8 mouse cellular contexts compared by ENCODE assay signal in genomic region chr8:124947865-124948732, GRCm38 (mm10). TPM values are rescaled to one million over a fixed set of nuclear protein-coding genes. Genes with fewer than 3 reads are reported as not detected.
DNase-seq lines count a peak whose midpoint lies in the region; ATAC-seq and TF ChIP-seq lines count a peak whose summit lies in the region.

No protein-coding gene starts in this region.

- peak overlapping the region; percentile 96 for H3K4me3 ChIP-seq in heart, embryonic 11.5 days (ENCODE audit: low read depth, low read length)
- peak overlapping the region; percentile 92 for H3K4me3 ChIP-seq in kidney, embryonic 14.5 days (ENCODE audit: low read length)
- peak overlapping the region; percentile 77 for H3K4me3 ChIP-seq in liver, postnatal 0 days (ENCODE audit: low read depth, low read length)
- H3K4me3 ChIP-seq in neural tube, embryonic 14.5 days (ENCODE audit: low read depth, low read length), result peak overlapping the region; percentile 93

- peak overlapping the region; percentile 95 for H3K27ac ChIP-seq in heart, embryonic 11.5 days (ENCODE audit: low read depth, low read length)
- H3K27ac ChIP-seq in kidney, embryonic 14.5 days (ENCODE audit: low read depth, low read length), result peak overlapping the region; percentile 74
- H3K27ac ChIP-seq in liver, postnatal 0 days (ENCODE audit: low read depth), result peak overlapping the region; percentile 93
- peak overlapping the region; percentile 97 for H3K27ac ChIP-seq in neural tube, embryonic 14.5 days (ENCODE audit: low read depth, low read length)

- H3K36me3 ChIP-seq in heart, embryonic 11.5 days (ENCODE audit: control insufficient read depth, insufficient read depth, low read length), result no peaks in the 10 kb centered on the region
- no peaks in the 10 kb centered on the region for H3K36me3 ChIP-seq in kidney, embryonic 14.5 days (ENCODE audit: control insufficient read depth, insufficient read depth, low read length)
- H3K36me3 ChIP-seq in liver, postnatal 0 days (replicated peaks; ENCODE audit: insufficient read depth, low read length), result no peaks in the 10 kb centered on the region
- no peaks in the 10 kb centered on the region for H3K36me3 ChIP-seq in neural tube, embryonic 14.5 days (ENCODE audit: control insufficient read depth, insufficient read depth, low read length)

- TF ChIP-seq EP300 in liver, postnatal 0 days (IDR thresholded peaks at IDR 0.05; ENCODE audit: low read depth), result no peak

- H3K4me1 ChIP-seq in heart, embryonic 11.5 days (ENCODE audit: control insufficient read depth, insufficient read depth, low read length), result peaks cover 34% of the 10 kb centered on the region
- H3K4me1 ChIP-seq in kidney, embryonic 14.5 days (ENCODE audit: control insufficient read depth, insufficient read depth, low read length), result peaks cover 27% of the 10 kb centered on the region
- peaks cover 30% of the 10 kb centered on the region for H3K4me1 ChIP-seq in liver, postnatal 0 days (ENCODE audit: insufficient read depth)
- H3K4me1 ChIP-seq in neural tube, embryonic 14.5 days (ENCODE audit: control insufficient read depth, insufficient read depth, low read length), result peaks cover 34% of the 10 kb centered on the region

- TF ChIP-seq CTCF in liver, postnatal 0 days (IDR thresholded peaks at IDR 0.05; ENCODE audit: low read depth), result no peak

- peak overlapping the region; percentile 87 for H3K9ac ChIP-seq in heart, embryonic 11.5 days (ENCODE audit: low read depth, low read length)
- peak overlapping the region; percentile 92 for H3K9ac ChIP-seq in kidney, embryonic 14.5 days (ENCODE audit: low read depth, low read length)
- peak overlapping the region; percentile 80 for H3K9ac ChIP-seq in liver, postnatal 0 days (replicated peaks)
- peak overlapping the region; percentile 97 for H3K9ac ChIP-seq in neural tube, embryonic 14.5 days (replicated peaks; ENCODE audit: low read depth, low read length)

- under 1% methylated on average over 67 of the region's 67 CpGs for WGBS in heart, embryonic 11.5 days (ENCODE audit: insufficient replicate concordance)
- whole genome bisulfite sequencing in kidney, embryonic 14.5 days, result under 1% methylated on average over 66 of the region's 67 CpGs
- WGBS in liver, postnatal 0 days (ENCODE audit: insufficient replicate concordance), result under 1% methylated on average over 66 of the region's 67 CpGs
- under 1% methylated on average over 61 of the region's 67 CpGs for WGBS in neural tube, embryonic 14.5 days

- peak; percentile 74 for DNase-seq in 416B (ENCODE audit: low read depth)
- peak; percentile 72 for DNase-seq in embryo, embryonic 9.5 days (ENCODE audit: extremely low spot score)
- peak; percentile 62 for DNase-seq in liver, postnatal 0 days
- DNase-seq in thymus, postnatal 0 days (ENCODE audit: low spot score), result peak; percentile 50

- H3K9me3 ChIP-seq in heart, embryonic 11.5 days (replicated peaks; ENCODE audit: control insufficient read depth, low read length), result no peaks in the 10 kb centered on the region
- H3K9me3 ChIP-seq in kidney, embryonic 14.5 days (ENCODE audit: control insufficient read depth, low read length), result no peaks in the 10 kb centered on the region
- no peaks in the 10 kb centered on the region for H3K9me3 ChIP-seq in liver, postnatal 0 days (ENCODE audit: low read length)
- no peaks in the 10 kb centered on the region for H3K9me3 ChIP-seq in neural tube, embryonic 14.5 days (ENCODE audit: control insufficient read depth, low read length)

- peak overlapping the region; percentile 85 for H3K4me2 ChIP-seq in heart, embryonic 11.5 days
- H3K4me2 ChIP-seq in kidney, embryonic 14.5 days (replicated peaks; ENCODE audit: low read depth, low read length), result peak overlapping the region; percentile 71
- peak overlapping the region; percentile 95 for H3K4me2 ChIP-seq in liver, postnatal 0 days (ENCODE audit: low read depth, low read length)
- H3K4me2 ChIP-seq in neural tube, embryonic 14.5 days (ENCODE audit: low read depth, low read length), result peak overlapping the region; percentile 80

- peak; percentile 25 for ATAC-seq in activated CD4-positive, CD25-positive, alpha-beta regulatory T cell, adult 4 months
- ATAC-seq in heart, embryonic 11.5 days (replicated peaks; ENCODE audit: insufficient number of reproducible peaks, low FRiP score, low TSS enrichment), result 0 out of 2 replicates have a peak, but pooled peaks have one; percentile 6
- ATAC-seq in kidney, embryonic 14.5 days (ENCODE audit: low FRiP score, low TSS enrichment), result peak; percentile 34
- peak; percentile 12 for ATAC-seq in liver, postnatal 0 days
- ATAC-seq in neural tube, embryonic 14.5 days (ENCODE audit: low read depth), result peak; percentile 48; the same call in 1 of the 2 replicates

- H3K27me3 ChIP-seq in heart, embryonic 11.5 days (ENCODE audit: control insufficient read depth, insufficient read depth, low read length), result no peaks in the 10 kb centered on the region
- H3K27me3 ChIP-seq in kidney, embryonic 14.5 days (ENCODE audit: control insufficient read depth, insufficient read depth, low read length), result no peaks in the 10 kb centered on the region
- no peaks in the 10 kb centered on the region for H3K27me3 ChIP-seq in liver, postnatal 0 days (ENCODE audit: insufficient read depth, low read length)
- H3K27me3 ChIP-seq in neural tube, embryonic 14.5 days (ENCODE audit: control insufficient read depth, insufficient read depth, low read length), result no peaks in the 10 kb centered on the region

RNA-seq across cellular contexts. Expression of gene Egln1, which starts 1.0 kb away (rescaled TPM):
- 10 to 100 TPM in 1 of 2 experiments, 1 to 10 TPM in 1; 9.3 to 12.4 TPM for polyA plus RNA-seq in activated CD4-positive, CD25-positive, alpha-beta regulatory T cell, adult 4 months (2017; shearing (Covaris generic))
- polyA plus RNA-seq in heart, embryonic 11.5 days (2014; fragmentation: Nextera tagmentation; extraction: Ambion mirVana), result 18.5 and 23.2 TPM in 2 replicates
- 15.8 and 16.0 TPM in 2 replicates for polyA plus RNA-seq in kidney, embryonic 14.5 days (2014; fragmentation: Nextera tagmentation; extraction: Ambion mirVana)
- 3.2 and 3.3 TPM in 2 replicates for polyA plus RNA-seq in liver, postnatal 0 days (2015; fragmentation: Nextera tagmentation; extraction: Ambion mirVana)
- 22.6 and 25.7 TPM in 2 replicates for polyA plus RNA-seq in neural tube, embryonic 14.5 days (2014; fragmentation: Nextera tagmentation; extraction: Ambion mirVana)
- polyA plus RNA-seq in thymus, postnatal 0 days (2015; fragmentation: Nextera tagmentation; extraction: Ambion mirVana), result 13.0 and 15.3 TPM in 2 replicates

RNA-seq across cellular contexts. Expression of gene Sprtn, which starts 50.4 kb away (rescaled TPM):
- 1 to 10 TPM; 6.6 to 8.4 TPM for polyA plus RNA-seq in activated CD4-positive, CD25-positive, alpha-beta regulatory T cell, adult 4 months (2017; shearing (Covaris generic))
- polyA plus RNA-seq in heart, embryonic 11.5 days (2014; fragmentation: Nextera tagmentation; extraction: Ambion mirVana), result 7.1 and 8.6 TPM in 2 replicates
- polyA plus RNA-seq in kidney, embryonic 14.5 days (2014; fragmentation: Nextera tagmentation; extraction: Ambion mirVana), result 6.6 and 9.1 TPM in 2 replicates
- 3.7 and 4.0 TPM in 2 replicates for polyA plus RNA-seq in liver, postnatal 0 days (2015; fragmentation: Nextera tagmentation; extraction: Ambion mirVana)
- 6.7 and 8.1 TPM in 2 replicates for polyA plus RNA-seq in neural tube, embryonic 14.5 days (2014; fragmentation: Nextera tagmentation; extraction: Ambion mirVana)
- polyA plus RNA-seq in thymus, postnatal 0 days (2015; fragmentation: Nextera tagmentation; extraction: Ambion mirVana), result 11.0 and 13.5 TPM in 2 replicates

RNA-seq across cellular contexts. Expression of gene Exoc8, which starts 50.6 kb away (rescaled TPM):
- polyA plus RNA-seq in activated CD4-positive, CD25-positive, alpha-beta regulatory T cell, adult 4 months (2017; shearing (Covaris generic)), result 1 to 10 TPM; 5.3 to 8.3 TPM
- 5.4 and 5.9 TPM in 2 replicates for polyA plus RNA-seq in heart, embryonic 11.5 days (2014; fragmentation: Nextera tagmentation; extraction: Ambion mirVana)
- polyA plus RNA-seq in kidney, embryonic 14.5 days (2014; fragmentation: Nextera tagmentation; extraction: Ambion mirVana), result 5.4 and 8.1 TPM in 2 replicates
- 2.7 and 2.8 TPM in 2 replicates for polyA plus RNA-seq in liver, postnatal 0 days (2015; fragmentation: Nextera tagmentation; extraction: Ambion mirVana)
- 11.7 and 12.8 TPM in 2 replicates for polyA plus RNA-seq in neural tube, embryonic 14.5 days (2014; fragmentation: Nextera tagmentation; extraction: Ambion mirVana)
- polyA plus RNA-seq in thymus, postnatal 0 days (2015; fragmentation: Nextera tagmentation; extraction: Ambion mirVana), result 7.0 and 9.2 TPM in 2 replicates

Comparison
In these comparisons a context has a peak if more than half of its experiments do, and no peak if none do; other contexts are left out.
1. Peak in every context shown above with its lines: DNase-seq, ATAC-seq, H3K4me3 ChIP-seq and H3K27ac ChIP-seq.